Mouse (Mus musculus) left cerebral cortex, adult 8-10 months (tissue): ENCODE results near the gene Lad1. TPM values are rescaled to one million over a fixed set of nuclear protein-coding genes. Genes with fewer than 3 reads are reported as not detected.
A peak's percentile ranks its signal among the peaks of the same experiment; 100 is the strongest.

Experiments
- DNase-seq, 2 experiments: peaks; one replicate each; pipeline ENCODE4 v3.0.0; 2022; ENCODE audit warnings: low spot score in 2 of 2
- total RNA-seq, 4 experiments: library from RNA; stranded (reverse); gene quantifications; 2 replicates each; pipeline ENCODE4 v1.2.4; 2022

Lad1 gene
- total RNA-seq, 4 experiments from 2014 or later: 0.68 to 1.2 (median 1.1) TPM

- no peak for DNase-seq
Observed at GRCm38 (mm10) chr1:135800192-135800950, 18.0 kb upstream of the Lad1 start.

GRCm38 (mm10) chr1:135807546-135807945 is 10.9 kb upstream of the Lad1 start:
- no peak for DNase-seq

DNA sequence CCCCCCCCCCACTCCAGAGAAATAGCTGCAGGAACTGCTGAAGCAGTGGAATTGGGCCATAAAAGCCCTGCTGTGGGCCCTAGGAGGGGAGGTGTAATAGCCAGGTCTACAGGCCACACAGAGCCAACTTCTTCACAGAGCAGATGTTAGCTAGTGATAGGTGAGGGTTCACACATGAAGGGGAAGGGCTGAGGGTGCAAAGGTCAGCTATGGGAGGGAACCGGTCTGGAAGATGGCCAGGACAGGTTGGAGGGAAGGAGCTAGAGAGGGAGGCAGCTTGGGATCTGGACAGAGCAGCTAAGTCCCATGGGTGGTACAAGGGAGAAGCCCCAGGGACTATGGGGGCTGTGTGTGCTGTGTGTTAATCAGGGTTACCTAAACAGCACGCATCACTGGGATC is 8.2 kb upstream of the Lad1 start:
- DNase-seq: no peak

GRCm38 (mm10) chr1:135811016-135811646 is 7.3 kb upstream of the Lad1 start:
- peak in 1 of 2 experiments; percentile 79 for DNase-seq

DNA sequence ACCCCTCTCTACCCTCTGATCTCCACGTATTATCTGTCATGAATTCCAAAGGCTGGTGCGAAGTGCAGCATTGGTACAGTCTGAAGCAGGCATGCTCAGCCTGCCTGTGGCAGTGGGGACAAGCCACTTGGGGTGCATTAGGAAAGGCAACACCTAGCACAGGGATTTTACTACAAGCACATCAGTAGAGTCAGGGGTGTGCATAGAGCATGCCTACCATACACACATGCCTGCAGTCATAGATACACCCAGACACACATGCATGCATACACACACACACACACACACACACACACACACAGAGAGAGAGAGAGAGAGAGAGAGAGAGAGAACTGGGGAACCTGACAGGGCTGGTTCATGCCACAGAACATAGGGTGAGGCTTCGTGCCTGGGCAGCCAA is 6.2 kb upstream of the Lad1 start:
- DNase-seq: no peak

DNA sequence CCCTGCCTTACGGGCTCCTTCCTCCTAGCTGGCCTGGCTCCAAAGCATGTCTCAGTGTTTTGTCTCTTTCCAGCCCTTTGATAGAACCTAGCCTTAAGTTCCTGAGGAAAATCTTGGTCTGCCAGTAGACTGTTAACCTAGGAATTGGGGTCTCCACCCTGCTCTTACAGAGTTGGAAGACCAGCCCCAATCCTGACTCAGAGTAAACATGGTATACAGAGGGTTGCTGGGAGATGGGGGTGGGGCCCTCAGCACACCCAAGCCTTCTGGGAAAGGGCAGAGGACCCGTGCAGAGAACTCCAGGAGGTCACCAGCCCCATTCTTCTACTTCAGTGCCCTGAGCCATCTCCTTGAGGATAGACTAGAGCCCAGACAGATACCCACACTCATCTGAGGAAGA is 5.8 kb upstream of the Lad1 start:
- no peak for DNase-seq

DNA sequence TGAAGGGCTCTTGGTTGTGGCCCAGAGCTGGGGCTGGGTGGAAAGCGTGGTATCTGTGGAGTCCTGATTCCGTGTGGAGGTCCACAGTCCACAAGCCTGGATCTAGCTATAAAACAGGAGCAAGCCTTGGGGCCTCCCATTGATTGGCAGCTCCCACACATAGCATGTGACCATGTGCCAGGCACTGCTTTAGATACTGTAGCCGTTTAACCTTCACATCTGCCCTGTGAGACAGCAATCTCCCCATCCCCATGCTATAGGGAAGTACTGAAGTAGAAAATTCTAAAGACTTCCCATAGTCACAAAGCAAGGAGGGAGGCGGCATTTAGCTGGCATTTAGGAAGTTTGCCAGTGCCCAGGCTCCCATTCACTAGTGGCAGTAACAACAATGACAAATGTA is 5.3 kb upstream of the Lad1 start:
- DNase-seq: no peak

DNA sequence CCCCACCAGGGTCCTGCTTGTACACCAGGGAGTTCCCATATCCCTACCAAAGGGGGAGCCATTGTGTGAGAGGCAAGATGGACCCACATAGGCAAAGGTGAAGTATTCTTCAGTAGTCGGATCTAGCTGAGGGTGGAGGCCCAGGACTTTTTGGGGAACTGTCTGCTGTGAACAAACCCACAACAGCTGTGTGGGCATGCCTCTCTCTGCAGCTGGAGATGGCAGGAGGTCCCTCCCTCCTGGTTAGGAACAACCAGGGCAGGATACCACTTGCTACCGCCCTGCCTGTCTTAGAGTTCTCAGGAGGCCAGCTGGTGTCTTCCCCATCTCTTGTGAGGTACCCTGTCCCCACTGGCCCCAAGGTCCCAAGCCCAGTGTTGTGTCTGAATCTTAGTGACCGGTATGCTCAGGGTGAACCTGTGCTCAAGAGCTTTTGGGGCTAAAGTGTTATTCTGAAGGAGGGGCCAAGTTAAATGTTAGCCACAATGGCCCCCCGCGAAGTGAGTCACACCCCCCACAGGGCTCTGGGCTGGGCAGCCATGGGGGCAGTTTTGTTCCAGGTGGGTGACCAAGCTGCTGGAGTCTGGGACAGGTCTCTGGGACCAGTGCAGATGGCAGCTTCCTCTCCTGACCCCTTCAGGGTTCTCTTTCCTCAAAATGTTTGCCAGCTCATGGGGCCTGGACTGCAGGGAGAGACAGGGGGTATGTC is 4.6 kb upstream of the Lad1 start:
- DNase-seq: no peak

GRCm38 (mm10) chr1:135814531-135814930 is 3.9 kb upstream of the Lad1 start:
- no peak for DNase-seq

GRCm38 (mm10) chr1:135817595-135817994 is 803 bp upstream of the Lad1 start:
- no peak for DNase-seq

- no peak for DNase-seq
Observed at GRCm38 (mm10) chr1:135820071-135820470, 1.7 kb downstream of the Lad1 start.

DNA sequence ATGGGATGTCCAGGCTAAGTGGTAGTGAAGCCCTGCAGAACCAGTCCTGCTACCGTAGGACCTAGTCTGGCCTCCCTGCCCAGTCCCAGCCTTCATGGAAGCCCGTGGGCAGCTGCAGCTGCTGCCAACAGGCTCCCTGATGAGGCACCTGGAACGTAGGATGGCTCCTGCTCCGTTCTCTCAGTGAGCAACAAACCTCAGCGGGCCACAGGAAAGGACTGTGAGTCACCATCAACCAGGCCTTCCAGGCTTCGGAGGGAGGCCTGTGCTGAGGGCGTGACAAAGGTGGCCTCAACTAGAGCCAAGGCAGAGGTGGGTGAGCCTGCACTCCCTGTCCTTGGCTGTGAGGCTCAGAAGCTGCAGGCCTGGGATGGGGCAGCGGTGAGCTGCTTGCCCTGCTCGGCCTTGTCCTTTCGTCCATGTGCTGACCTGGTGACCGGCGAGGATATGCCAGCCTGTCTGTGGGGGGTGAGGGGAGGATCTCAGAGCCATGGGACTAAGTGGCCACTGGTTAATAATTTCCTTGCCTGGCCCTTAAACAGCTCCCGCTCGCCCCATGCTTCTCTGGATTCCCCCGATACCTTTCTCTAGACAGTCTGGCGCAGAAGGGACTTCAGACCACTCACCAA is 2.5 kb downstream of the Lad1 start:
- DNase-seq: peak in 1 of 2 experiments; percentile 53

DNA sequence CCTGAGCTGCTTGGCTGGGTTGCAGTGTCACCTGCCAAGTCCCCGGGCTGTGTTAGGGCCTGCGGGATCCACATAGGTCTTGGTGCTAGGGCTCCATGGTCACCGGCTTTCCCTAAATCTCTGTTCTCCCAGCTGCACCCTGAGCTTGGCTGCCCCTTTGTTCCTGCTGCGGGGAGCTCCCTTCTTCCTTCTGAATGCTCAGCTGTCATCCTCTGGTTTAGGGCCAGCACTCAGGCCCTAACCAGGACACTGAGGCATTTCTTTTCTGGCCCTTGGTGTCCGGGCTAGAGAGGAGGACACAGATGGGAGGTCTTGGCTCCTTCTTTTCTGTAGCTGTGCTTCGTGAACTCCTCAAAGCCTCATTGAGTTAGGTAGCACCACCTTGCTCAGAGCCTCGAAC is 3.4 kb downstream of the Lad1 start:
- no peak for DNase-seq

- no peak for DNase-seq
Observed at GRCm38 (mm10) chr1:135828918-135829317, 10.5 kb downstream of the Lad1 start.

DNA sequence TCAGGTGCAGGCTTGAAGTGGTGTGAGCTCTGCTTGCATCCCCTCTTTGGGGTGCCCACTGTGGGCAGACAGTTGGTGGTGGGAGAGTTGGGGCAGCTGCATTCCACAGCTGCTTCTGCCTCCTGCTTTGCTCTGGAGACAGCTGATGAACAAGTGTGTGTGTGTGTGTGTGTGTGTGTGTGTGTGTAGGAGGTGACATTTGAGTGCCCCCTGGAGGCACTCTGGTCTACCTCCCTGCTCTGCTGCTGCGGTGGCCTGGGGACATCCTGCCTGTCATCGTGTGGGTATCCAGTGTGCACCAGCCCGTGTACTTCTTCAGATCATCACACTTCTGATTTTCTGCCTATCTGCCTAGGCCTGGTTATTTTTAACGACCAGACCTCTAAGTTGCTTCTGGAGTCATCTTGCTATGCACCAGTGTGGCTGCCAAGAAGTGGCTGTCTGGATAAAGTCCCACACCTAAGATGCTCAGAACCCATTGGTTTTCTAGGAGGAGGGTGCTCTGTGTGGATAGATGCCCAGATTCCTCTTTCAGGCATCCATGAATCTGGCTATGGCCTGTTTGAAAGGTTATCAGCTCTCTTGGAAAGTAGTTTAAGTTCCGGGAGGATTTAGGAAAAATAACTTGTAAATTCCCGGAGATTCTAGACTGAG is 15.9 kb downstream of the Lad1 start:
- no peak for DNase-seq

DNA sequence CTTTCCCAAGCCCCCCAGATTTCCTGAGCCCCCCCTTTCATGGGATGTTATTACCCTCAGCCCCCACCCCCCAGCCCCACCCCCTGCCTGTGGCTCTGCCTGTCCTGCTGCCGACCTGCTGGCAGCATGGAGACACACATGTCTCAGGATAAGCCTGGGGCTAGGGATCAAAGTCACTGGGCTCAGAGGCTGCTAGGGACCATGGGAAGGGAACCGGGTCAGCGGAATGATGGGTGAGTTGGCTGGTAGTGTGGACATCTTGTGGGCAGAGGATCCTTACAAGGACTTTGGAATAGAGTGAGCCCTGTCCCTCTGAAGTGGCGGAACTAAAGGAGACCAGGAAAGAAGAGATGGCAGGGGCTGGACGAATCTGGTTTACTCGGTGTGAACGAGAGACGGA is 16.6 kb downstream of the Lad1 start:
- DNase-seq: no peak

GRCm38 (mm10) chr1:135835716-135836483 is 17.5 kb downstream of the Lad1 start, which contains the start of gene Tnnt2:
Gene Tnnt2 (plus strand): TSS chr1:135836354.
- no peak for DNase-seq

- no peak for DNase-seq
Observed at GRCm38 (mm10) chr1:135838626-135839025, 20.2 kb downstream of the Lad1 start.

GRCm38 (mm10) chr1:135839065-135839464 is 20.7 kb downstream of the Lad1 start:
- no peak for DNase-seq

DNA sequence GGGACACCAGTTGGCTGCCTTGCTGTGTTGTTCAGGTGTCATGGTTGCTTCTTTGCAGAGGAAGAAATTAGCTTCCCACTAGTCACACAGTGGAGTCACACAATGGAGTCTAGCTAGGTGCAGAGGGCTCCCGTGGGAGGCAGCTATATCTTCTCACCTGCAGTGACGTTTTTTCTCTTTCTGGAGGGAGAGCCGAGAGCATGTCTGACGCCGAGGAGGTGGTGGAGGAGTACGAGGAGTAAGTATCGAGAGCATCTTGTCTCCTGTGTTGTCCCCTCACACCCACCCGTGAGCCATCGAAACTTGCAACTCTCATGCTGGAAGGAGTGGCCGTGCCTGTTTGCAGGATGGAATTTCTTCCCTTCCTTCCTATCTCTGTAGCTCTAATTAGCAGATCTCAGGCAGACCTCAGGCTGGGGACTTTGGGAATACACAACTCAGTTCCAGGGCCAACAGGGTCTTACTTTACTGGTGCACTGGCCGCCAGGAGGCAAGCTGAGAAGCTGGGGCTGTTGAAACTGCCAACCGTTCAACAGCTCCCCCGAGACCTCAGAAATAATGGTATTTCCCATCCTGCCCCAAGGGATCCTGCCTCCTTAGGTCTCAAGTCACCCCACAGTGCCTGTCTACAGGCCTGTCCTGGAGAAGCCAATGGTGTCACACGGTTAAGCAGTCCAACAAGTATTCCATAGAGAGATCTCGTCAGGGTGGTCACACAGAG is 22.4 kb downstream of the Lad1 start:
- DNase-seq: no peak
